Mouse (Mus musculus): ENCODE results near the gene Dgkd. TPM values are rescaled to one million over a fixed set of nuclear protein-coding genes. Genes with fewer than 3 reads are reported as not detected.

Gene Dgkd
- total RNA-seq, 2 experiments from 2014 or later, result 35.1 to 46.8 TPM

DNA sequence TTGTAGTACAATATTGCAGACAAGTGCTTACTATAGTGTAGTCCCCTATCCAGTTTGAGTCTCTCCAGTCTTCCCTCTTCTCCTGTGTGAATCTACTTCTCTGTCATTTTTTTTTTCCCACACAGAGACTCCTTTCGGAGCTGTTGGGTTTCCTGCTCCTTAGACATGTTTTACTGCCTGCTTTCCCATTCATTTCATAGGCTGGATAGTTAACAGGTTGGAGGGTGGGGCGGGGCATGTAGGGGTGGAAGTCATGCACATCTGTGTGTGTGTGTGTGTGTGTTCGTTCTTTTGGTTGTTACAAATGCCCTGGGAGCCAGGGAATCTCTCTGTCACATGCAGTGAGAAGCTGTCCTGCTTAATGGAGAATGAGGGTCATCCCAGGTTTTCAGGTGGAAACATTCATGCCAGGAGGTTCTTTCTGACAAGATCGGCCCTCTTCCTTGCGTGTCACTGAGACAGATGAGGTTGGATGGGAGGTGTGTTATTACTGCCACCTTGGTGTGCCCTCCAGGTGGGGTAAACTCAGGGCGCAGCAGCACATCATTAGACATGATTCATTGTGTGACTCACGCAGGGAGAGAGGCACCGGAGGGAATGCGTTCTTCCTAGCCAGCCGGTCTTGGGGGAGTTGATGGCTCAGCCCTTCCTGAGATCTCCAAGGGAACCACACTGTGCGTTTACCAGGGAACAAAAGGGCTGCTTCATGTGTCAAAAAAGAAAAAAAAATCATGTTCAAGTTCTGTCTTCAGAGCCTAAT lies 4.7 kb upstream of the Dgkd start:
- peak in 1 of 2 experiments; percentile 25 for DNase-seq

DNA sequence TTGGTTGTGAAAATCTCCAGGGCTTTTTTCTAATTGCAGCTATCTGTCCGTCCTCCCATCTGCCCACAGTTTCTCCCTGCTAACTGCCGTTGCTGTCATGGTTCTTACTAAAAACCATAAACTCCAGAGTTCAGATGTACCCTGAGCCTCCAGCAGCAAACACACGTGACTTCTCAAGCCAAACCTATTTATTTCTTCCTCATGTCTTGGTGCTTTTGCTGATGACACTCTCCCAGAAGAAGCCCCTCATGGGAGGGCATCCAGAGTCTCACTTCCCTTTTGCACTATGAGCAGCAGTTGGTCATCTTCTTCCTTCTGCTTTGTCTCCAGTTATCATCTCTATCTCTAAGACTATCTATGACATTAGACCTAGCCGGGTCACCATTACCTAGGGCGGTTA lies 3.8 kb upstream of the Dgkd start:
- DNase-seq, result peak in 1 of 2 experiments; percentile 60

DNA sequence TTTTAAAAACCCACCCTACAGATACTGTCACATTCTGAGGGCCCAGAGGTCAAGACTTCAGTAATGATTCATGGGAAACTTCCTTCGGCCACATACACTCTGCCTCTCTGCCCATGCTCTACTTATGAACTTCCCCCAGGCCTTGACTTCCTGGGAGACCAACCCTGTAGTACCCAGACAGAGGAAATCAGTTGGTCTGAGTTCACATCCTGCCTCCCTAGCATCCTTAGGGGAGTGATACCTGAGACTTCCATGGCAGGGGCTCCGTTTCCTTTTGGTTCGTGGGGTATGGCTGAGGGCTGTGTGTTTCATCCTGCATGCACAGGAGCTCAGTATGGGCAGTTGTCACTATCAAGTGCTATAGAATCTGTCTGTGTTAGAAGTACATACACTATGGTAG lies 1.7 kb upstream of the Dgkd start:
- DNase-seq, result no peak

DNA sequence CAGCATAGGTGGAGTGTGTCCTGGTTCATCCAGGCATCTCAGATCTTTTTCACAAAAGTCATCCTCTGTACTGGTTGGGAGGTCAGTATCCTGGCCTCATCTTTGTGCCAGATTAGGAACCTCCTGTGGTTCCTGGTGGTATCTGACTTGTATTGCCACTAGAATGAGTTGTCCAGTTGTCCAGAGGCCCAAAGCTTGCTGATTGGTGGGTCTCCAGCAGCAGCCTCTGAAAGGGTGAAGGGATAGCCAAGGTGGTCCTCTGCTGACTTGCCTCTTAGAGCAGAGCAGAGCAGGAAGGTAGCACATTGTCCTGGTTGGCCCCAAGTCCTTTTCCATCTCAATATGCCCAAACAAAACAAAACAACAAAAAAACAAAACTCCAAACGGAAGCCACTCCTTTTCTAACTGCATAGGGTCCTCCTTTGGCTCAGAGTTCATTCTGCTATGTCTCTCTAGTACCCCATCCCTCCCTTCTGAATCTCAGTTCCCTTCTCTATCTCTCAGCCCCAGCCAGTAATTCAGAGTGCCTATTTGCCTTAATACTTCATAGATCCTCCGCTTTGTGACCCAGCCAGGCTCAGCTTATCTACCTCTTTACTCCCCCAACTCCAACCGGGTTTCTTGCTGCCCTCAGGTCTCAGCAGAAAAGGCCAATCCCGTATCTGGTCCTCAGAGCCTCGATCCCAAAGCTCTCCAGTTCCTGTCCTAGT lies 851 bp upstream of the Dgkd start:
- DNase-seq, result no peak

DNA sequence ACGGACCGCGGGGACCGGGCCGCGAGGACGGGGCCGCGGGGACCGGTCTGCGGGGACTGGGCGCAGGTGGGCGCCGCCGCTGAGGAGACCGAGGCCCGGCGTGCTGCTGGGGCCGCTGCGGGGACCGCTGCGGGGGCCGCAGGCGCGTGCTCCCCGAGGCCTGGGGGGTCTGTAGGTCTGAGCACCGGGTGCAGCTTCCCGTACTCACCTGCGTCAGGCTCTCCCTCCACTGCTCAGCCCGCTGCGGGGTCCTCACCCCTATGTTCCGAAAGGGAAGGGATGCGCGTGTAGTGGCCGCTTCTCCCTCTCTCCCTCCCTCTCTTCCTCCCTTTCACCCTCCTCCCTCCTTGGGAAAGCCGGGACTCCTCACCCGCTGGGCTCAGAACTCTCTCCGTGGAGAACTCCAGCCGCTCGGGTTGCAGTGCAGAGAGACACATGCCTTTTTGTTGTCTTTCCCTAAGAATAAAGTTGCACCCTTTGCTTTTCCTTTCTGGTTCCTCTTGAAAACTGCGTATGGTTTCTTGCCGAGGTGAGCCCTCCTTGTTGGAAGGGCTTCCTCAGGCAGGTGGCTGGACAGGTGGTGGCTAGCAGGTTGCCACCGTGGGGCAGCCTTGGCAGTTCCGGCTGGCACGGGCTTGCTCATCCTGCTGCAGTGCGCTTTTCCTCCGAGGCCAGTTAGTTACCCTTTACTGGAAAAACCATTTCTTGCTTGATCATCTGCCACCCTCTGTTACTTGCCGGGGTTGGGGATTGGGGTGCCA lies 694 bp downstream of the Dgkd start:
- peak; percentile 29 to 60 for DNase-seq

DNA sequence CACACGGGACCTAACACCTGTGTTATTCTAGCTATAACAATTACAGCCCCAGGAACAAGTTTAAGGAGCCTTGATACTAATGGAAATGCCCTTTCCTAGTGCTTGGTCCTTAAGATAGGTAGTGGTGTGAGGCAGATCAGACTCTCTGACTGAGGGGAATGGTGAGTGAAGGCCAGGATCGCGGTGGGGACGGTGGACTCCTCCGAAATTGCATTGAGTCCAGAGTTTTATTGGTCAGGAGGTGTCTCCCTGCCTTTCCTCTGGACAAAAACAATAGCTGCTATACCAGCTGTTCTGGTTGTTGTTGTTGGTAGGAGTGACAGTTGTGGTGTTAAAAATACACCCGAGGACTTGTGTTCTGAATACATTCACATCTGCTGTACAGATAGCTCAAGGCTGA lies 1.3 kb downstream of the Dgkd start:
- DNase-seq, result peak in 1 of 2 experiments; percentile 17

DNA sequence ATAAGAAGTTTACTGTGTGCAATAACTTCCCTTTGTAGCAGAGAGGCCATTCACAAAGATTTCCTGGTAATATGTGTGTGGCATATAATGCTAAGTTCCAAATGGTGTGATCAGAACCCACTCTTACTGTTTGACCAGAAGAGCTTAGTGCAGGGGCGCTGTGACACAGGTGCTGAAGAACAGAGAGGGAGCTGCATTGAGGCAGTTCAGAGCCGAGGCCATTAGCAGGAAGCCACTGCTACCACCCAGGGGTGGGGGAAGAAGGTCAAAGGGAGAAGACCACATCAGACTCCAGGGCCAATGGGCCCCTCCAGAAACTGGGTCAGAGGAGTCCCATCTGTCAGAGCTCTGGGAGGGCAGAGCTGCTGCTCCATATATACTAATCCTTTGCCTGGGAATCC lies 1.8 kb downstream of the Dgkd start:
- peak in 1 of 2 experiments; percentile 25 for DNase-seq

DNA sequence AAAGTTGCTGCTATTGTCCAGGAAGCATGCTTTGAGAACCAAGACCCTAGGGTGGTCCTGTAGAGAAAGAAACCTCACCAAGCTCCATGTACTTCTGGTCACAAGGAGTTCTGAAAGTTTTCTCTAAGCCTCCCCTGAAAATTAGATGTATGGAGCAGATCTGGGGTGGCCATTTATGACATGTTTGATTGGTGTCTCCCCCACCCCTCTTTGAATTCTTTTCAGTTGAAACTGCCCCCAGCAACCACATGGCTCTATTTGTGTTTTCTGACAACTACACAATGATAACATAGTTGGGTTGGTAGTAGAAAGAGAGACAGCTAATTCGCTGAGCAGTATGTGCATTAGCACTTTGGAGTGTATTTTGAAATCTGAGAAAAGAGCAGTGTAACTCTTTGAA lies 2.4 kb downstream of the Dgkd start:
- no peak for DNase-seq

DNA sequence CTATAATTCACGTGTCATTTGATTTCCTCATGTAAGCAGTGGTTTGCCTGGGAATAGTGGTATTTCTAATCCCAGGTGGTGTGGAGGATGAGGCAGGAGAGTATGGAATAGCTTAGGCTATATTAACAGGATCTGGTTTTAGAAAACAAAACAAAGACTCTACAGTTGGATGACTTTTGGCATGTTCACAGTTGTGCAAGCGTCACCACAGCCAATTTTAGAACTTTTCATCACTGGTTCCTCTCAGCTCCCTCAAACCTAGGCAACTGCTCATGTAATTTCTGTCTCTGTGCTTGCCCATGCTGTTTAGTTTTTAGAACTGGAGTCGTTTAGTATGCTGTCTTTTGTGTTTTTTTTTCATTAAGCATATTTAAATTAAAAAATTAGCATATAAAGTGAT lies 3.7 kb downstream of the Dgkd start:
- peak; percentile 54 to 71 for DNase-seq

DNA sequence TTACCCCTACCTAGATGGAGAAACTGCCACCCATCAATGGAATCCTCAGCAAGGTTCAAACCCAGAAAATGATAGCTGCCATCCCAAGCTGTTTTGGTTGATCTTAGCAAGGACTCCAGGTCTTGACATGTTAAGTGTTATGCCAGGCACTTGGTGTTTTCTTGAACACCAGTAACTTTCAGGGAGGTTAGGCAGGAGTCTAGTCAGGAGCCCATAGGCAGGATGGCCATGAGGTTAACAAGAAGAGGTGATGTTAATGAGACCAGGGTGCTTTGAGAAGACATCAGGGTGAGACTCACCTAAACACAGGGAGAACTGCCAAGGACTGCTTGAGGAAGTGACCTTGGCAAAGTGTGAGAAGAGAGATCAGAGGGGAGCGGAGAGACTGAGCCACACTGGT lies 4.9 kb downstream of the Dgkd start:
- no peak for DNase-seq

DNA sequence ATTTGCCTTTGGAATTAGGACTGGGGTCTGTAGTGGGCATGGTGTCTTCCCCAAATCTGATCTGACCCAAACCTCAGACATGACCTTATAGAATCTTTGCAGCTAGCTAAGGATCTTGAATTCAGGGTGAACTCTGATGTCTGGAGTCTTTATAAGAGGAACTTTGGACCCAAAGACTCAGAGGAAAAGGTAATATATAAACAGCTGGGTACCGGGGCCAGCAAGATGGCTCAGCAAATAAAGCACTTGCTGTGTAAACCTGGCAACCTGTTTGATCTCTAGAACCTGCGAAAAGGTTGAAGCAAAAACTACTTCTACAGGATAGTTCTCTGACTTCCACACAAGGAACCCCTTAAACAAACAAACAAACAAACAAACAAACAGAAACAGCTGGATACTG lies 5.4 kb downstream of the Dgkd start:
- DNase-seq, result no peak

DNA sequence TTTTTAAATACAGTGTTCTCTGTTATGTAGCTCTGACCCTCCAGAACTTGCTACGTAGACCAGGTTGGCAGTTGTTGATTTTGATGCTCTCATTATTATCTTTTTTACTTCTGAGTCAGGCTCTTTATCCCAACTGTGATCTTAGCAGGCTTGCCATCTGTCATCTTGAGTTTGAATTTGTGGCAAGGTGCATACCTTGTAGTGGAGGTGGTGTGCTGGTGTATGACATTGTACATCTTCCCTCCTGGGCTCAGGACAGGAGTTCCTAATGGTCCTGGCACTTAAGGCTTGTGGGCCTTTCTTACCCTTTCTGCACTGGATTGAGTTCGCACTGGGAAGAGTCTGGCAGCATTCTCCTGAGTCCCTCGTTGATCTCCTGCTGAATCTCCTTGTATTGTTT lies 10.5 kb downstream of the Dgkd start:
- DNase-seq, result no peak

DNA sequence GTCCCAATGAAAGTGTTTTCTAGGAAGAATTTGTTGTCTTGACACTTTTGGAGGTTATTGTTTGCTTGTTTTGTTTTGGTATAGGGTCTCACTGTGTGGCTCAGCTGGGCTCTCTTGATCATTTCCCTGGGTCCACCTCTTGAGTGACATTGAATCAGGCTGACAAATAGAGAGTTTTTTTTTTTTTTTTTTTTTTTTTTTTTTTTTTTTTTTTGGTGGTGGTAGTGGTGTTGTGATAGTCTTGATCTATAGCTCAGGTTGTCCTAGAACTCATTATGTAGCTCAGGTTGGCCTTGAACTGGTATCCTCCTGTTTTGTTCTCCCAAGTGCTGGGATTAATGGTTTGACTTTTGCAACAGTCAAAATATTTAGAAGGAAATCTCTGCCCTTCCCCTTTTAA lies 11.8 kb downstream of the Dgkd start:
- DNase-seq, result no peak

DNA sequence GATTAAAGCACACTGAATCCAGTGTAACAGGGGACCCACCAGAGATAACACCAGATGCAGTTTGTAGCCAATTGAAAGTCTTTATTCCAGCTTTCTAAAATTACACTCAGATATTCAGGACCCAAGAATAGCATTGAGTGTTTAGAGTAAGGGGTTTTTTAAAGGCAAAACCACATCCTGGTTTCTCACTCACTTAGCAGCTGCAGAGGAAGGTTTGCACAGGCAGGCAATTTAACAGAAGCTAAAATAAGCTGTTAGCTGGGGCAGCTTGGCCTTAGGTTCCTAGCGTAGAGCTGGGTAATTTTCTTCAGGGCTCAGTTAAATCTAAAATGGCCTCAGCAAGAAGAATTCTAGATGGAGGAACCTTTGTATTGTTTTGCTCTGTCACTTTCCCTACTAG lies 13.6 kb downstream of the Dgkd start:
- DNase-seq, result peak in 1 of 2 experiments; percentile 32

DNA sequence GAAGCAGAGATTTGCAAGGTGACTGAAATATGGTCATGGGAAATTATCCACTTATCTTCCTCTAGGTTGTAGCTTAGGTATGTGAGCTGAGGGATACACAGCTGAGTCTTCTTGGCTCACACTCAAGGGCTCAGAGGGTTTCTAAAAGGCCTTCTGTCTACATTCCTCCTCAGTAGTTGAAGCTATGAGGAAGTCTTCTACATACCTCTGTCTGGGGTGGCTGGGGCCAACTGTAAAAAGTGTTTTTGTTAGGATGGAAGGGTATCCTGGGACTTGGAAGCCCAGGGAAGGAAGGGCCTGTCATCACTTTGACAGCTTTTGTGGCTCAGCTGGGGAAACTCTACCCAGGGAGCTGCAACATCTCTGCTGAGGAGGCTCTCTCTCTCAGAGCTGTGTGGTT lies 18.5 kb downstream of the Dgkd start:
- peak; percentile 43 to 46 for DNase-seq

DNA sequence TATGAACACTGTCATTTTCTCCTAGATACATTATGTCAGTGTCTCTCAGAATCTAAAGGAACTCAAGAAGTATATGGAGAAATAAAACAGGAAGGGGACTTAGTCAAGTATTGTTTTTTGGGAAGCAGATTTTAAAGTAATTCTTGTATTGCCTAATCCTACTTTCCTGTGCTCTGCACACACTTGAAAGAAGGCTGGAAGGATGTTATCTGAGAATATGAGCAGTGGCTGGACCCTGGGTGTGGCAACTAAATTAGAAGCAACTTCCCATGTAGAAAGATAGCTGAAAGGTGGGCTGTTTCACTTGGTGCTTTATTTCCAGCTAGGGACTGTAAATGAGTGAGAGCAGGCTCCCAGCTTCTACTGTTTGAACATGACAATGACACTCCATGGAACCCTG lies 20.0 kb downstream of the Dgkd start:
- no peak for DNase-seq

DNA sequence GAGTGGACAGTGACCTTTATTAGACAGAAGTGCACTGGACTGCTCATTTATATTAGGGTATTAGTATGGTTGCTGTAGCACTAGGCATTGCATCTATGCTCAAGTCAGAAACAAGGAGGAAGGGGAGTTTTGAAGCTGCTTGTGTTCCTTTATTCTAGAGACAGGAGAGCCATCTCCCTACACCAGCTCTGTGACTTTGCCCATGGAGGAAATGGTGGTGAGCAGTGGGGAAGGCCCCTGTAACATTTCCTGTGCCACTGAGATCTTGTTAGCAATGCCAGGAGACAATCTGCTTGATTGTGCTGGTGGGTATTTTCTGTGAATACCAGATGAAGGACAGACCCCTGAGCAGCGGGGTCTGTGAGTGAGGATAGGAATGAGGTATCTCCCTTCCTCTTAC lies 23.0 kb downstream of the Dgkd start:
- no peak for DNase-seq

DNA sequence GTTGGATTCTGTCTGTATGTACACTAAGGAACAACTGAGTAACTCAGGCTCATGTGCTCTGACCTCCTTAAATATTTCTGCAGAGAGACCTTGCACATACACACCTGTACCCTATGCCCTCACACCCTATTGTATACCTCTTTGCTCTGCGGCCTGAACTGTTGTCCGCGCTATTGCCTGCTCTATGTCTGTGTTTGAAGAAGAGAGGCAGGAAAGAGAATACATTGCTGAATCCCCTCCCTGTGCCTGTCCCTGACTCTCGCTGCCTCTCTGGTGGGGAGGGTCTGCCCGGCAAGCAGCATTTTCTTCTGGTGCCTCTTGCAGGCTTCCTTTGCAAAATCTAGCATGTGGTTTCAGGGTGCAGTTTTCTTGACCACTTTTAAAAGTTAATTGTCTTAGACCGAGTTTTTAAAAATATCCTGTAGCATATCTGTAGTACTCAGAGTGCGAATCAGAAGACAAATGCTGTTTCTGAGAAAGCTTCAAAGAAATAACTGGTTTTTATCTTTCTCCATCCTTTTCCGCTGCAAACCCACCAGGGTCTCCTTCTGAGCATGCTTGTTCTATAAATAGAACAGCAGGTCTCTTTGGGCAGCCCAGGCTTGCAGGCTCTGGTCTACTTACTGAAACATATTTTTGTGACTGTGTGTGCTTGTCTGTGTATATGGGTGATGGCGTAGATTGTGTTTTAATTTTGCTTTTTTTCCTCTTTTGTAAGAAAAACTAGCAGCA lies 24.6 kb downstream of the Dgkd start:
- DNase-seq, result no peak

DNA sequence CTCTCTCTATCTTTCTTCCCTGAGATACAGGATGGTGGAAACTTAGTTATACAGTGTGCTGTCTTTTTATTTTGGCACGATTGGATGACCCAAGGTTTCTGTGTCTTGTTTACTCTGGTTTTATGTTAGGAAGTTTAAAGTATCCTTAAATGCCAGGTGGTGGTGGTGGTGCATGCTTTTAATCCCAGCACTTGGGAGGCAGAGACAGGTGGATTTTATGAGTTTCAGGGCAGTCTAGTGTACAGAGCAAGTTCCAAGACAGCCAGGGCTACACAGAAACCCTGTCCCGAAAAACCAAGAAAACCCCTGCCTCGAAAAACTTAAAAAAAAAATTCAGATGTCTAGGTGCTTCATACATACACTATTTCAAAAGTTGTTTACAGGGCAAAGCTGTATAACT lies 25.9 kb downstream of the Dgkd start:
- no peak for DNase-seq

DNA sequence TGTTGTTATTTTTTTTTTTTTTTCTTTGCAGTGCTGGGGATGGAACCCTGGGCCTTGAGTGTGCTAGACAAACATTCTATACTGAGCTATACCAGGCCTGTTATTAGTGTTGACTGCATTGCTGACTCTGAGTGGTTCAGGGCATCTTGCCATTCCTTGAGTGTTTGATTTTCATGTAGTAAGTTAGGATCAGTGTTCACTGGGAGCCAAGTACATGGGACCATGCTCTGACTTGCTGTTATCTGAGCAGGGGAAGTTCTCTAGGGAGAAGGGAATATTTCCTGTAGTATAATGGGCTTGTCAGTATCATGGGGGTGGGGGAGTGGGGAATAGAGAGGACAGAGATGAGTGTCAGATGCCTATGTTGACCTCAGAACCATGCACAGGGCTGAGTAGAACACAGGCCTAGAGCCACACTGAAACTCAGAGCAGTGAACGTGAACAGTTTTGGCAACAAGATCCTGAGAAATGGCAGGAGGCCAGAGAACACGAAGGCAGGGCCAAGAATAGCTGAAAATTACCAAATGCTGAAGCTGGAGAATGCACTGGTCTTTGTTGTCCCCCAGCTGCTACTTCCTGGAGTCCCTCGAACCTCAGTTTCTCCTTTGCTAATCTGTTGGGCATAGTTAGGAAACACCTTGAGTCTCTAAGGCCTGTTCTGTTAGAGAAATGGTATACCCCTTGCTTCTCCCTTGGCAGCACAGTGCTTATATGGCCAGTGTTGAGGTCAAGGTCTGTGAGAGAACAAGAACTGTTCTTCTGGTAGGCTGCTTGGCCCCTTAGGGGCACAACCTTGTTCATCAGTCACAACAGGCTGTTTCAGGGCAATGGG lies 26.6 kb downstream of the Dgkd start:
- peak; percentile 93 to 96 for DNase-seq

DNA sequence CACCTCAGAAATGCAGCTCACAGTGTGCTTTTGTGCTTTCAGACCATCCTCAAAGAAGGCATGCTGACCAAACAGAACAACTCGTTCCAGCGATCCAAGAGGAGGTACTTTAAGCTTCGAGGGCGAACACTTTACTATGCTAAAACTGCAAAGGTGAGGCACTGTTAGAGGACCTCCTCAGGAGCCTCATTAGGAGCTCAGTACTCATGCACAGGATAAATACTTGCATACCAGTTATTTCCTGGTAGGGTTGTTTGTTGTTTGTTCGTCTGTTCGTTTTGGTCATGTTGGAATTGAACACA lies 27.2 kb downstream of the Dgkd start:
- DNase-seq, result no peak

DNA sequence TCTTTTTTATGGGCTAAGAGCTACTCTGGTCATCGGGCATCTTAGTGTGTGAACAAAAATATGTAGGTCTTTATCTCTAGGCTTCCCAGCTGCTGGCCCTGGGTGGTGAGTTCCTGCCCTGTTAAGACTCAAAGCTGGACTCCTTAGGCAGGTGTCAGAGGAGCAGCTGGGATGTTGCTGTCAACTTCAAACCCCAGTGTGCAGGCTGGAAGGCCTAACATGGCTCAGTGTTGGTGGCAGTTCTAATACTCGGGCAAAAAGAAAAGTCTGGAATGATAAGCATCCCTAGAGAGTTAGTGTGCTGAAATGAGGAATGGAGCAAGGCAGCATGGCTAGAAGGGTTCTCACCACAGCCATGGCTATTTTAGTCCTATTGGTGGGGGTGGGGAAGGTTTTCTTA lies 27.8 kb downstream of the Dgkd start:
- DNase-seq, result peak; percentile 70 to 71

Measured in heart, adult 18-20 months (tissue).